Mouse (Mus musculus): Measurements from ENCODE around the gene Creb3l2. TPM values are rescaled to one million over a fixed set of nuclear protein-coding genes. Genes with fewer than 3 reads are reported as not detected.

Gene Creb3l2
- polyA plus RNA-seq, 1 experiment from 2014 or later, result 5.7 TPM

GRCm38 (mm10) chr6:37423386-37423785, 18.6 kb downstream of the Creb3l2 start:
- WGBS, result 87% methylated on average over 1 of the region's 1 CpGs
- ATAC-seq (ENCODE audit: low read depth), result no peak
- H3K27me3 ChIP-seq, result no peaks in the 10 kb centered on the region
- no peaks in the 10 kb centered on the region for H3K9me3 ChIP-seq
- peaks cover 25% of the 10 kb centered on the region for H3K4me1 ChIP-seq (replicated peaks)
- H3K4me2 ChIP-seq, result no peak overlapping the region
- no peak overlapping the region for H3K9ac ChIP-seq
- no peak overlapping the region for H3K4me3 ChIP-seq
- H3K27ac ChIP-seq (replicated peaks), result no peak overlapping the region
- no peaks in the 10 kb centered on the region for H3K36me3 ChIP-seq

GRCm38 (mm10) chr6:37421124-37421523, 20.8 kb downstream of the Creb3l2 start:
- Histone ChIP-seq H3K27me3 (no peaks in the 10 kb centered on the region), H3K4me1 (replicated peaks) (peaks cover 23% of the 10 kb centered on the region), H3K9ac (no peak overlapping the region), H3K4me3 (no peak overlapping the region), H3K27ac (replicated peaks) (no peak overlapping the region), H3K9me3 (no peaks in the 10 kb centered on the region), H3K4me2 (no peak overlapping the region), H3K36me3 (no peaks in the 10 kb centered on the region)
- 85% methylated on average over 6 of the region's 6 CpGs for WGBS
- no peak for ATAC-seq (ENCODE audit: low read depth)

- H3K4me2 ChIP-seq, result peak overlapping the region; percentile 0; the same call in 1 of the 2 replicates
- no peaks in the 10 kb centered on the region for H3K36me3 ChIP-seq
- no peaks in the 10 kb centered on the region for H3K9me3 ChIP-seq
- H3K4me1 ChIP-seq (replicated peaks), result peaks cover 20% of the 10 kb centered on the region
- H3K27me3 ChIP-seq, result no peaks in the 10 kb centered on the region
- no peak overlapping the region for H3K9ac ChIP-seq
- WGBS, result 75% methylated on average over 17 of the region's 17 CpGs
- H3K4me3 ChIP-seq, result no peak overlapping the region
- peak overlapping the region; percentile 54 for H3K27ac ChIP-seq (replicated peaks)
- no peak for ATAC-seq (ENCODE audit: low read depth)
Measured at GRCm38 (mm10) chr6:37419445-37419941, 22.5 kb downstream of the Creb3l2 start.

- 71% methylated on average over 6 of the region's 6 CpGs for WGBS
- Histone ChIP-seq H3K9me3 (no peaks in the 10 kb centered on the region), H3K9ac (no peak overlapping the region), H3K36me3 (no peaks in the 10 kb centered on the region), H3K4me1 (replicated peaks) (peaks cover 20% of the 10 kb centered on the region), H3K4me2 (peak overlapping the region; percentile 0; the same call in 1 of the 2 replicates), H3K27ac (replicated peaks) (peak overlapping the region; percentile 54), H3K4me3 (no peak overlapping the region), H3K27me3 (no peaks in the 10 kb centered on the region)
- ATAC-seq (ENCODE audit: low read depth), result no peak
Measured at GRCm38 (mm10) chr6:37418931-37419330, 23.0 kb downstream of the Creb3l2 start.

- no peak overlapping the region for H3K27ac ChIP-seq (replicated peaks)
- H3K36me3 ChIP-seq, result no peaks in the 10 kb centered on the region
- WGBS, result 79% methylated on average over 4 of the region's 4 CpGs
- no peak overlapping the region for H3K4me3 ChIP-seq
- H3K9me3 ChIP-seq, result no peaks in the 10 kb centered on the region
- no peak overlapping the region for H3K9ac ChIP-seq
- H3K4me1 ChIP-seq (replicated peaks), result peaks cover 20% of the 10 kb centered on the region
- no peaks in the 10 kb centered on the region for H3K27me3 ChIP-seq
- no peak overlapping the region for H3K4me2 ChIP-seq
- ATAC-seq (ENCODE audit: low read depth), result no peak
Measured at GRCm38 (mm10) chr6:37416743-37417142, 25.2 kb downstream of the Creb3l2 start.

- Histone ChIP-seq H3K4me3 (no peak overlapping the region), H3K27ac (replicated peaks) (no peak overlapping the region), H3K4me2 (no peak overlapping the region), H3K27me3 (no peaks in the 10 kb centered on the region), H3K9ac (no peak overlapping the region), H3K4me1 (replicated peaks) (peaks cover 20% of the 10 kb centered on the region), H3K36me3 (no peaks in the 10 kb centered on the region), H3K9me3 (no peaks in the 10 kb centered on the region)
- WGBS, result 81% methylated on average over 6 of the region's 6 CpGs
- no peak for ATAC-seq (ENCODE audit: low read depth)
Measured at GRCm38 (mm10) chr6:37415505-37415904, 26.4 kb downstream of the Creb3l2 start.

GRCm38 (mm10) chr6:37415034-37415433, 26.9 kb downstream of the Creb3l2 start:
- H3K4me3 ChIP-seq, result no peak overlapping the region
- no peaks in the 10 kb centered on the region for H3K27me3 ChIP-seq
- 54% methylated on average over 7 of the region's 7 CpGs for WGBS
- H3K9me3 ChIP-seq, result no peaks in the 10 kb centered on the region
- no peak overlapping the region for H3K27ac ChIP-seq (replicated peaks)
- peaks cover 16% of the 10 kb centered on the region for H3K4me1 ChIP-seq (replicated peaks)
- H3K36me3 ChIP-seq, result no peaks in the 10 kb centered on the region
- H3K4me2 ChIP-seq, result no peak overlapping the region
- H3K9ac ChIP-seq, result no peak overlapping the region
- ATAC-seq (ENCODE audit: low read depth), result 0 out of 2 replicates have a peak, but pooled peaks have one; percentile 32

- H3K36me3 ChIP-seq, result no peaks in the 10 kb centered on the region
- H3K27me3 ChIP-seq, result no peaks in the 10 kb centered on the region
- peaks cover 11% of the 10 kb centered on the region for H3K4me1 ChIP-seq (replicated peaks)
- H3K4me2 ChIP-seq, result no peak overlapping the region
- no peaks in the 10 kb centered on the region for H3K9me3 ChIP-seq
- no peak overlapping the region for H3K4me3 ChIP-seq
- WGBS, result 95% methylated on average over 10 of the region's 10 CpGs
- no peak overlapping the region for H3K27ac ChIP-seq (replicated peaks)
- no peak for ATAC-seq (ENCODE audit: low read depth)
- H3K9ac ChIP-seq, result no peak overlapping the region
Measured at GRCm38 (mm10) chr6:37414576-37414975, 27.4 kb downstream of the Creb3l2 start.

- Histone ChIP-seq H3K4me2 (no peak overlapping the region), H3K4me1 (replicated peaks) (no peaks in the 10 kb centered on the region; the same call in 1 of the 2 replicates), H3K9me3 (no peaks in the 10 kb centered on the region), H3K27ac (replicated peaks) (no peak overlapping the region), H3K9ac (no peak overlapping the region), H3K4me3 (no peak overlapping the region), H3K36me3 (no peaks in the 10 kb centered on the region), H3K27me3 (no peaks in the 10 kb centered on the region)
- 76% methylated on average over 3 of the region's 3 CpGs for WGBS
- no peak for ATAC-seq (ENCODE audit: low read depth)
Measured at GRCm38 (mm10) chr6:37411696-37412095, 30.2 kb downstream of the Creb3l2 start.

GRCm38 (mm10) chr6:37409829-37410228, 32.1 kb downstream of the Creb3l2 start:
- H3K9me3 ChIP-seq, result no peaks in the 10 kb centered on the region
- ATAC-seq (ENCODE audit: low read depth), result no peak
- no peak overlapping the region for H3K4me2 ChIP-seq
- H3K4me3 ChIP-seq, result no peak overlapping the region
- no peaks in the 10 kb centered on the region for H3K27me3 ChIP-seq
- H3K27ac ChIP-seq (replicated peaks), result no peak overlapping the region
- H3K4me1 ChIP-seq (replicated peaks), result no peaks in the 10 kb centered on the region; the same call in 1 of the 2 replicates
- no peaks in the 10 kb centered on the region for H3K36me3 ChIP-seq
- H3K9ac ChIP-seq, result no peak overlapping the region
- WGBS, result 84% methylated on average over 2 of the region's 2 CpGs

- no peaks in the 10 kb centered on the region for H3K27me3 ChIP-seq
- H3K4me3 ChIP-seq, result no peak overlapping the region
- no peaks in the 10 kb centered on the region for H3K36me3 ChIP-seq
- H3K4me1 ChIP-seq (replicated peaks), result peaks cover 8% of the 10 kb centered on the region
- WGBS, result 70% methylated on average over 3 of the region's 3 CpGs
- H3K9ac ChIP-seq, result no peak overlapping the region
- ATAC-seq (ENCODE audit: low read depth), result no peak
- H3K4me2 ChIP-seq, result no peak overlapping the region
- no peaks in the 10 kb centered on the region for H3K9me3 ChIP-seq
- H3K27ac ChIP-seq (replicated peaks), result no peak overlapping the region
Measured at GRCm38 (mm10) chr6:37407876-37408275, 34.1 kb downstream of the Creb3l2 start.

- no peaks in the 10 kb centered on the region for H3K9me3 ChIP-seq
- H3K36me3 ChIP-seq, result no peaks in the 10 kb centered on the region
- H3K4me1 ChIP-seq (replicated peaks), result peaks cover 10% of the 10 kb centered on the region
- H3K27me3 ChIP-seq, result no peaks in the 10 kb centered on the region
- 95% methylated on average over 6 of the region's 6 CpGs for WGBS
- no peak for ATAC-seq (ENCODE audit: low read depth)
- H3K9ac ChIP-seq, result no peak overlapping the region
- H3K4me3 ChIP-seq, result no peak overlapping the region
- H3K4me2 ChIP-seq, result no peak overlapping the region
- no peak overlapping the region for H3K27ac ChIP-seq (replicated peaks)
Measured at GRCm38 (mm10) chr6:37406903-37407302, 35.0 kb downstream of the Creb3l2 start.

- Histone ChIP-seq H3K36me3 (no peaks in the 10 kb centered on the region), H3K9ac (no peak overlapping the region), H3K4me3 (no peak overlapping the region), H3K4me1 (replicated peaks) (peaks cover 13% of the 10 kb centered on the region), H3K27me3 (no peaks in the 10 kb centered on the region), H3K9me3 (no peaks in the 10 kb centered on the region), H3K4me2 (no peak overlapping the region), H3K27ac (replicated peaks) (no peak overlapping the region)
- WGBS, result 60% methylated on average over 10 of the region's 10 CpGs
- no peak for ATAC-seq (ENCODE audit: low read depth)
Measured at GRCm38 (mm10) chr6:37406018-37406417, 35.9 kb downstream of the Creb3l2 start.

All from neural tube, embryonic 13.5 days (tissue).